Mouse (Mus musculus) inflammation-experienced regulatory T-cells (primary cell): ENCODE results near the gene Gm21903. TPM values are rescaled to one million over a fixed set of nuclear protein-coding genes. Genes with fewer than 3 reads are reported as not detected.

ENCODE experiments used
- polyA plus RNA-seq, 2 experiments: library from polyadenylated mRNA; unstranded; fragments of 100-300 nt; shearing (Covaris generic); gene quantifications; one replicate each; pipeline ENCODE4 v1.2.1; 2017

The Gm21903 gene
- not detected for polyA plus RNA-seq

GRCm38 (mm10) chr17:39043241-39043640 is at the start of gene Gm21903:
Gene Gm21903 (minus strand): TSS chr17:39043341.

GRCm38 (mm10) chr17:39076937-39077336 is 33.8 kb upstream of the Gm21903 start, which contains the start of gene Esp23:
Gene Esp23 (minus strand): TSS chr17:39077037.

GRCm38 (mm10) chr17:39036395-39036794 is 6.7 kb downstream of the Gm21903 start, which contains the start of gene Esp24:
Gene Esp24 (plus strand): TSS chr17:39036695.

Other genes with a start within 250 kb of the Gm21903 start
- gene Esp24, start 6.6 kb downstream of the Gm21903 start, polyA plus RNA-seq: not detected
- not detected for gene Esp23, start 33.7 kb upstream of the Gm21903 start, polyA plus RNA-seq
- gene Esp22, start 52.0 kb upstream of the Gm21903 start, polyA plus RNA-seq: not detected